Mouse (Mus musculus): ENCODE data around the gene Usp9y.

Usp9y gene

GRCm38 (mm10) chrY:1459682-1460081 lies at the start of gene Usp9y:
Gene Usp9y (minus strand): TSS chrY:1459782.
- no peak for DNase-seq

GRCm38 (mm10) chrY:1293708-1294107 lies 165.9 kb downstream of the Usp9y start:
- no peak for DNase-seq

DNA sequence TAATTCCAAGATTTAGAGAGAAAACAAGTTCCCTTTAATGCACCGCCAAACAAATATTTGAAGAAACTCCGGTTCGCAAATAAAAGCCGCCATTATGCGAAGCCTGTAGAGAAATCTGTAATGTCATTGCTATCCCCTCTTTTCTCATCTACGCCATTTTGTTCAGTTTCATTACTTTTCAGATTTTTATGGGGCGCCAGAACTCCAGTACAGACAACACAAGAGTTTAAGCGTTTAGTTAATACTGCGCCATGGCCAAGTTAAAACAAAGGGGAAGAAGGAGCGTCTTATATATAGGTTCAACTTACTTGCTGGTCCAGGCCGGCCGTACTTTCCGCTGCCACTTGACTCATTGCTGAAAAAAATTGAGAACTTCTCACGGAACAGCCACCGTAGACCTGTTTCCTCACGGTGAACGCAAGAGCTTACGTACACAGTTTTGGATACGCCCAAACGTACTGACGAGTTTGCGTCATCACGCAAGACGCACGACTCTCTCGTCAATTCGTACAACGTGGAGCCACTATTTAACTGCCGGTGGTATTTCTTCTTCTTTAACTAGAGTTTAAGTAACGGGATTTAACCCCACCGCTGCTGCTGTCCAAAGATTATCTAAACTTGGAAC lies 173.3 kb downstream of the Usp9y start, which contains the start of gene Ddx3y:
Ddx3y (minus strand) TSS at position 459 of the 625 bp plus-strand sequence.
- DNase-seq = peak; percentile 74

DNA sequence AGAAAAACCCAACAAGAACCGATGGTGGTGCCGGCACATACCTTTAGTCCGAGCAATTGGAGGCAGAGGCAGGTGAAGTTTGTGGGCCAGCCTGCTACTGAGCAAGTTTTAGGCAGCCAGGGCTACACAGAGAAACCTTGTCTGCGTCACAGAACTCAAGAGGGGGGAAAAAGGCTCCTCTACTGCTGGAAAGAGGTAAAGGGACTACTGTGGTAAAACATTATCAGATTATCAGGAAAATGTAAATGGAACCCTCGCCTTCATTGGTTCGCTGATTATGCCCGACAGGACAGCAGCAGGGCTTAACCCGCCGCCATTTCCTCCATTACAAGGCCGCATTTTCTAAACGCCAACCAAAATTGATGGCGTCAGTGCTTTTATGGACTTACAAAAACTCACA lies 173.8 kb downstream of the Usp9y start:
- peak; percentile 11 for DNase-seq

Measured in lung, postnatal 14 days (tissue).